Mouse (Mus musculus): Measurements from ENCODE around the gene P2ry12.

- TF ChIP-seq EP300 (IDR thresholded peaks at IDR 0.05; ENCODE audit: low read depth) (no peak), CTCF (IDR thresholded peaks at IDR 0.05; ENCODE audit: low read depth) (no peak)
Observed at GRCm38 (mm10) chr3:59204719-59205503, 57.8 kb downstream of the P2ry12 start.
